In genomic region chr6:143669446-143670130, GRCm38 (mm10) we compare ENCODE assay signal across 16 mouse cellular contexts.
"Had no signal": no experiment of that assay in that cellular context is flagged by ENCODE, and none has a peak within 500 bp of the region (broad histone marks: within the 10 kb centered on the region; RNA-seq: fewer than 3 reads in every experiment).

No protein-coding gene starts in this region.

- DNase-seq: kidney, adult 18-20 months; kidney, adult 9 months; kidney, postnatal 14 days; kidney, postnatal 4 days; liver; lung, adult 18-20 months; lung, postnatal 10 days; lung, postnatal 4 days; right cerebral cortex, adult 18-20 months; right cerebral cortex, postnatal 14 days; right cerebral cortex, postnatal 4 days; thymus, adult 2 months; thymus, postnatal 14 days had no signal

- ATAC-seq: liver, embryonic 12.5 days; midbrain, embryonic 13.5 days; midbrain, embryonic 16.5 days had no signal
